Mouse (Mus musculus) right cerebral cortex, adult 18-20 months (tissue): ENCODE data around the gene Mapk8ip3.

Experiments used
- DNase-seq: peaks from one replicate; pipeline ENCODE4 v3.0.0; 2022; ENCODE audit warnings: mixed read lengths

Mapk8ip3 gene

GRCm38 (mm10) chr17:24900014-24900413, 36.8 kb downstream of the Mapk8ip3 start:
- no peak for DNase-seq

DNA sequence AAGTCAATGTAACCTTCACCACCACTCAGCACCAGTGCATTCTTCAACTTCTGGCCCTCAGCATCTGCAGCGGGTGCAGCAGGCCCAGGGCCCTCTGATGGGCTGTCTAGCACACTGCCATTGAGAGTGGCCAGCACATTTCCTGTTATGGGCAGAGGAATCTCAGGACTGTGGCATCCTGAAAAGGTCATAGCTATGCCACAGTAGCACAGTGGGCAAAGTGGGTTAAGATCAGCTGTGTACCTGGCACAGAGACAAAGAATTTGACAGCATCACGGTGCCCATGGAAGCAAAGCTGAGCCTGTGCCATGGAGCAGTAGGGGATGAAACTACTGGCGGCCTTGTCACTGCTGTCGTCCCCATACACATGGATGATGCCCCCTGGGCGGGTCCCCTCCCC, 37.6 kb downstream of the Mapk8ip3 start:
- no peak for DNase-seq

- no peak for DNase-seq
Measured at GRCm38 (mm10) chr17:24898041-24898854, 38.5 kb downstream of the Mapk8ip3 start.

DNA sequence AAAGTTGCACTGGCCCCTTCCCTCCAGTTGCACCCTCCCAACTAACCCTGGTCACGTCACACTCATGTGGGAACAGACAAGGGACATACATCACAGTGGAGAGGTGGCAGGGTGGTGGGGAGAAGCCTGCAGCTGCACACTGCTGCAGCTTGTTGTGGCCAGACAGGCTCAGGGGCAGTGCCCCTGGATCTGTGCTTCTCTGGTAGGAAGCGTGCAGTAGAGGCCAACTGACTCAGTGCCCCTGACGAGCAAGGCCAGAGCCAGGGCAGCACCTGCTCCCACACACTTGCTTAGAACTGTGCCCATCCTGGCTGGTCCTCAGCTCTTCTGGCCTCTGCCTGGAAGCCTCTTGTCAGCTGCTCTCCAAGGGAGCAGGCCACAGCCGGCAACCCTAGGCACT, 39.2 kb downstream of the Mapk8ip3 start:
- no peak for DNase-seq

GRCm38 (mm10) chr17:24896993-24897269, 39.8 kb downstream of the Mapk8ip3 start:
- no peak for DNase-seq

- DNase-seq, result peak; percentile 75
Measured at GRCm38 (mm10) chr17:24896241-24896992, 40.4 kb downstream of the Mapk8ip3 start, which contains the start of gene Nme3. Gene Nme3, plus strand, starts transcription at chr17:24896500.

DNA sequence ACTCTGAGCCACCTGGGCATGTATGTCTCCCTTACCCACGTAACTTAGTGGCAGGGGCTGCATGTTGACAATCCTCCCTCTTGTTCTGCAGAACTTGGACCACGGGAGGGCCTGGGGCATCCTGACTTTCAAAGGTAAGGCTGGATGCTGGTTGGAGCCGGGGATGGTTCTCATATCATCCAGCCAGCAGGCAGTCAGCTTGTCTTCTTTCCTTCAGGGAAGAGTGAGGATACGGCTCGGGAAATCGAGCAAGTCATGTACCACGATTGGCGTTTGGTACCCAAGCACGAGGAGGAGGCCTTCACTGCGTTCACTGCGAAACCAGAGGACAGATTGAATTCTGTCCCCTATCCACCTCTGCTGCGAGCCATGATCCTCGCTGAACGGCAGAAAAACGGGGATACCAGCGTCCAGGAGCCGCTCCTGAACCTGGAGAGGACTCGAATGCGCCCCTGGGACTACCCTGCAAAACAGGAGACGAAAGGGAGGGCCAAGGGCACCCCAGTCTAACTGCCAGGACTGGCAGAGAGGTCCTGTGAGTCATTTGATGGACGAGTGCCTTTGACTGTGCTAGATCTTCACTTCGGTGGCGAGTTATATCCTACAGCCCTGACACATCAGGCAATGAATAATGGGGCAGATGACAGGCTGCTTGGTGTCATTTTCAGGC, 41.1 kb downstream of the Mapk8ip3 start:
- no peak for DNase-seq

DNA sequence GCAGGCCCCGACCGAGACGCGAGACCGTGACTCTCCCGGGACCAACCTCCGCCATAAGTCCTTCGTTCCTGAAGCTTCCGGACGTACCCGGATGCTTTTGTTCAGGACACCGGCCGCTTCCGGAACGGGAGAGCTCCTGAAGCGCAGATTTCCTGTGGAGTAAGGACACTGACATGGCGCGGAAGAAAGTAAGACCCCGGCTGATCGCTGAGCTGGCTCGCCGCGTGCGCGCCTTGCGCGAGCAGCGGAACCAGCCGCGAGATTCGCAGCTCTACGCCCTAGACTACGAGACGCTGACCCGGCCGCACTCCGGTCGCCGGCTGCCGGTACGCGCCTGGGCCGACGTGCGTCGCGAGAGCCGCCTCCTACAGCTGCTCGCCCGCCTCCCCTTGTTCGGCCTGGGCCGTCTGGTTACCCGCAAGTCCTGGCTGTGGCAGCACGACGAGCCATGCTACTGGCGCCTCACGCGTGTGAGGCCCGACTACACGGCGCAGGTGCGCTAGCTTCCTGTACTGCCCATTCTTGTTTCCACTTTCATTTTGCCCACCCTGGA, 41.7 kb downstream of the Mapk8ip3 start, which contains the start of the genes Eme2 and Mrps34:
Gene Eme2 (minus strand): TSS at position 93 of the 553 bp plus-strand sequence.
Gene Mrps34 (plus strand): TSS at position 122 of the 553 bp plus-strand sequence.
- peak; percentile 87 for DNase-seq

- DNase-seq, result no peak
Measured at GRCm38 (mm10) chr17:24894061-24894994, 42.4 kb downstream of the Mapk8ip3 start.

DNA sequence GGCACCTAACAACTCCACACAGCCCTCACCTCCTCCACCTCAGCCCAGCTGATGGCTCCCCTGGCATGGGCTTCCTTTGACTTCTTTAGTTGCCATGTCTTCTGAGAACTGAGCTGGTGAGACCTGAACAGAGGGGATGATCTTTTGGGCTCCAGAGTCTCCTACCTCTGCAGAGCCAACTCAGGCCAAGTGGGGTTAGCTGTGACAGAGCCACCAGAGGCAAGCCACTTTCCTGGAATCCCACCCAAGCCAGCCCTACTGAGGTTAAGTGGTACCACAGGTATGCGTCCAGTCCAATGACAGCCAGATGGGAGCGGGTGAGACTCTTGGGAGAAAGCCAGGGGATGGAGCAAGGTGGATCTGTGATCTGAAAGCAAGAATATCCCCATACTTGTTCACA, 43.5 kb downstream of the Mapk8ip3 start:
- no peak for DNase-seq

- no peak for DNase-seq
Measured at GRCm38 (mm10) chr17:24892785-24893184, 44.0 kb downstream of the Mapk8ip3 start.

DNA sequence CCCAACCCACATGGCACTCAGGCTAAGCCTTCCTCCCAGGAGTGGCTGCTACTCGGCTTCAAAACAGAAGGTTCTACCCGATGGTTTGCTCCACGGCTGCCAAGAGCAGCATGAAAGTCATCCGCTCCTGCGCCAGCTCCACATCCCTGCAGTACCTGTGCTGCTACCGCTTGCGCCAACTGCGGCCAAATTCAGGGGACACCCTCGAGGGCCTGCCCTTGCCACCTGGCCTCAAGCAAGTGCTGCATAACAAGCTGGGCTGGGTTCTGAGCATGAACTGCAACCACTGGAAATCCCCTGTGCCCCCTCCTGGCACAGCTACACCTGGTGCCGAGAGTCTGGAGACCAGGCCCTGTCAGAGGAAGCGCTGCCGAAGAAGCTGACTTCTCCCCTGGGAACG, 45.5 kb downstream of the Mapk8ip3 start:
- no peak for DNase-seq

DNA sequence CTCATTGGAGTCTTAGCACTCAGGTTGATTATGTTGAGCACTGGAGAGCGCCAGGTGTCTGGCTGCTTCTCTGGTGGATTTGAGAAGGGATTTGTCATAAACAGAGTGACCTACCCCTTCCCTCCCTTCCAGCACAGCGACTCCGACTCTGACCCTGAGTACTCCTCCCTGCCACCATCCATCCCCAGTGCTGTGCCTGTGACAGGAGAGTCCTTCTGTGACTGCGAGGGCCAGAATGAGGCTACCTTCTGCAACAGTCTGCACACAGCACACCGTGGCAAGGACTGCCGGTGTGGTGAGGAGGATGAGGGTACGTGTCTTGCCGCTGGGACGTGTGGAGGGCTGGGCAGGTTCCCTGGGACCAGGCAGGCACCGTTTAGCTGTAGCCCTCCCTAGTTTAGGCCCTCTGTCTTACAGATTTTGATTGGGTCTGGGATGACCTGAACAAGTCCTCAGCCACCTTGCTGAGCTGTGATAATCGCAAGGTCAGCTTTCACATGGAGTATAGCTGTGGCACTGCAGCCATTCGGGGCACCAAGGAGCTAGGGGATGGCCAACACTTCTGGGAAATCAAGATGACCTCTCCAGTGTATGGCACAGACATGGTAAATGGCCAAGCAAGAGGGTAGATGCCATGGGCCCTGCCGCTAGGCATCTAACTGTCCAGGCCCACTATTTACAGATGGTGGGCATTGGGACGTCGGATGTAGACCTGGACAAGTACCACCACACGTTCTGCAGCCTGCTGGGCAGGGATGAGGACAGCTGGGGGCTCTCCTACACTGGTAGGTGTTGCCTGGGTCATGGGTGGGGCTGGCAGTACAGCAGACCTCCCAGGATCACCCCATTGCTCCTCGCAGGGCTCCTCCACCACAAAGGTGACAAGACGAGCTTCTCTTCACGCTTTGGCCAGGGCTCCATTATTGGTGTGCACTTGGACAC, 46.4 kb downstream of the Mapk8ip3 start:
- DNase-seq, result no peak

DNA sequence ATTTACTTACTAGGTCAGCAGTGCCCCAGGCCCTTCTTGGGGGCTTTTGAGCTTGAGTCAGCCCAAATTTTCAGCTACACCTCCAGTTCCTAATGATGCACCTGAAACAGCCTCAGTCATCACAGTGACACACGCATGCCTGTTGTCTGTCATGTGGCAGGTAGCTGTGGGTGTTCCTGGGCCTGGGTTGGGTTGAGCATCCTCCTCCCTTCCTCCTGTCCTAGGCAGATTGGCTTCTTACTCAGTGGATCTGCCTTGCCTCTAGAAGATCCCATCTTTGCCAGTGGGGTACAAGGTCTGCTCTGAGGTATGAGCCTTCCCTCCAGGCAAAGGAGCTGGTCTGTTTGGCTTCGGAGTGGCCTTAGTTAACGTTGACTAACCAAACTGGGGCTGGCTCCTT, 47.9 kb downstream of the Mapk8ip3 start:
- no peak for DNase-seq

DNA sequence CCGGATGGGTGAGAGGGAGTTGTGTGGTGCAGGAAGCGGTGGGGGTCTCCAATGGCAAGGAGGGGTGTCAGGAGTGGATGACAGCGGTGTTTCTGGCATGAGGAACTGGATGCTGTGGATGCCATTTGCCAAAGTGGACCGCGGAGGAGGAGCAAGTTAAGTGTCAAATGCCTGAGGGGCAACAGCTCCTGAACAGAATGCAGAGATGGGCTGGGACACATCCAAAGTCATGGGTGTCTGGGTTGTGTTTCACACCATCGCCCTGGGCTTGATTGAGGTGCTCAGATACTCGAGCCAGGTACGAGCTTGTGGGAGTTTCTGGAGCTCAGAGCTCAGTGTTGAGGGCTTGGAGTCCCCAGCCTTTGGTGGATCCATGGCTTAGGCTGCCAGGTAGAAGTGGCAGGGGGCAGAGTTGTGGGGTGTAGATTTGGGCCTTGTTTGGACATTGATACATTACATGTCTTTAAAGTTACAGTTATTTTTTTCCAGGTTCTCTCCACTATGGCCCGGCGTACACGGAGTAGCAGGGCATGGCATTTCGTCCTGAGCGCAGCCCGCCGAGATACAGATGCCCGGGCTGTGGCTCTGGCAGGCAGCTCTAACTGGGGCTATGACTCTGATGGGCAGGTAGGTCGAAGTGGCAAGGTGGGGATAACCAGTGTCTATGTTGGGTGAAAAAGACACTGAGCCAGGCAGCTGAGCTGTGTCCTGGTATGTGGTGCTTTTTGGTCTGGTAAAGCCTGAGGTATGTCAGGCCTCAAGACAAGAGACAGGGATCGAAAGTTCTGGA, 49.3 kb downstream of the Mapk8ip3 start:
- DNase-seq, result no peak

DNA sequence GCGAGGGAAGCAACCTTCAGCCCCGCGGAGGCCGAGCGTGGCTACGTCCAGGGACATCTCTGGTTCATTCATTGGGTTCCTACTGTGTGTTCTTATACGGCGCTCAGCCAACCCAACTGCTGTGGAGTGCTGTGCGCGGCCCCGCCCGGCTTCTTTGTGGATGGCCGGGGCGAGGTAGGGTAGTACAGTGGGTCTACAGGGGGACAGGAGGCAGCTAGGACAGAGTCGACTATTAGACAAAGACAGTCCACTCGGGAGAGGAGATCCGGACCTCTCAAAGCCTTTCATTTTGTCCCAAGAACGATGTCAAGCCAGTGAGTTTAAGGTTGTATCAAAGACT, 49.9 kb downstream of the Mapk8ip3 start:
- DNase-seq, result no peak

DNA sequence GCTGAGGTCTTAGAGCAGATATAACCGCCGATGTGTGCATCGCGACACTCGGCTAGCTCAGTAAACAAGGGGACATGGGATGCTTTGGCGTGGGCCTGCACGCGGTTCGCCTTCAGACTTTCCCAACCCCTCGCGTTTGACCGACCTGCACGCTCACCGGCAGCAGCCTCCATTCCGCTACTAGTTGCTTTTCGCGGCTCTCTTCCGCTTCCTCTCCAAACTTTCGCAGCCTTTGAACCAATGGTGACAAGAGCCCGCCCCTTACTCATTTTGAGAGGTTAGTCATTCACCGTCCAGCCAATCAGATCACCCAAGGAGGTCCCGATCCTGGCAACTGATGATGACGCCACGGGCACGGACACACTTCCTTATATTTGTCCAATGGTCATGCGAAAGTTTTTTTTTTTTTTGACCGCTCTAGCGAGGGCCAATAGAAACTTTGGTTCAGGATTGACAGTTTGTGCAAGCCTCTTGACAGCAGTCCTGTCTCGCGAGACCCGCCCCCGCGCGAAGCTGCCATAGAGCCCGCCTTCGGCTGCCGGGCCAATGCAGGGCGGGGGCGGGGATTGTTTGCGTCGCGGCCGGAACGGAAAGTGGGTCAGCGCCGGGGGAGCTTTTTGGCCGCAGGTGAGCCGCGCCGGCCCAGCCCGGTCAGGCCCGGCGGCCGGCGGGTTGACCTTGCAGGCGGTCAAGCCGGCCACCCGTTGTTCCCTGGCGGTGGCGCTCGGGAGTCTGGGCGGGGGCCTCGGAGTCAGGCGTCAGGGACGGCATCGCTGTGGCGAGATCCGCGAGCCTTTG, 50.4 kb downstream of the Mapk8ip3 start, which contains the start of the genes Nubp2 and Spsb3:
Gene Nubp2 (minus strand): TSS at position 216 of the 798 bp plus-strand sequence.
Gene Spsb3 (plus strand): TSS at position 510 of the 798 bp plus-strand sequence.
- DNase-seq, result peak; percentile 99

DNA sequence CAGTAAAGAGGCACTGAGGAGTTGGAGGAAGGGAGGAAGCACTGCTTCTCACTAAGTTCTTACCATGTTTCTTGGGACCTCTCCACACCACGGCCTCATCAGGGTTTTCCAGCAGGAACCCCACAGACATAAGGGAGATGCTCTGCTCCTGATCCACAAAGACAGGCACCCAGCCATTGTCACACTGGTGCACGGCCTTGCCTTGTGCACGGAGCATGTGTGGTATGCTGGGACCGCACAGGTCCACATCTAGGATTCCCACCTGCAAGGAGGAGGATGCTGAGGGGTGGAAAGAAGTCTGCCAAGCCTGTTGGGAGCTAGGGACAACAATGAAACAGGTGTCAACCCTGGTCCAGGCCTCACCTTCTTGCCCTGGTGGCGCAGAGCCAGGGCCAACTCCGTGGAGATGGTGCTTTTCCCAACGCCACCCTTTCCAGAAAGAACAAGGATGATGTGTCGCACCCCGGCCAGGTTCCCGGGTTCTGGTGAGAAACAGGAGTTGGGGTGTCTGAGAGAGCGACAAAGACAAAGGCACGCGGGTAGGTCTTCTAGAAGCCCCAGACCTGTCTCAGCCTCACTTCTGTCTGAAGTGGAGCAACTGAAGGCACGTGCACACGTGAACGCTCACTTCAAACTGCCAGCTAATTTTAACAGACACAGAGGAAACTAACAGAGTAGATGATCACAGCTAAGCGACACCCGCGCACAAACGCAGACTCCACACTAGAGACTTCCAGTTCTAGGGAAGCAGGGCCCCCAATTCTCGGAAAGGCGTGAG, 51.2 kb downstream of the Mapk8ip3 start:
- no peak for DNase-seq
